In genomic region chr11:111155023-111155422, GRCm38 (mm10) we compare ENCODE assay signal across 22 mouse cellular contexts.
"Had no signal": no experiment of that assay in that cellular context is flagged by ENCODE, and none has a peak within 500 bp of the region (broad histone marks: within the 10 kb centered on the region; RNA-seq: fewer than 3 reads in every experiment).

No protein-coding gene starts in this region.

- H3K27ac ChIP-seq: gastrocnemius, adult 2 months; heart, adult 2 months; hindbrain, embryonic 10.5 days; hindbrain, embryonic 12.5 days; hindbrain, embryonic 14.5 days; intestine, embryonic 15.5 days; layer of hippocampus, adult 2 months; limb, embryonic 10.5 days; limb, embryonic 12.5 days; liver, embryonic 13.5 days; liver, embryonic 15.5 days had no signal

- DNase-seq: gastrocnemius, adult 2 months; gastrocnemius, postnatal 10 days; gastrocnemius, postnatal 25 days; heart, adult 2 months; heart, postnatal 10 days; heart, postnatal 36 days; kidney, adult 18-20 months; kidney, adult 8-10 months; kidney, postnatal 10 days; kidney, postnatal 25 days; kidney, postnatal 4 days; liver, embryonic 13.5 days; liver, postnatal 0 days had no signal

- H3K4me3 ChIP-seq: gastrocnemius, adult 2 months; heart, adult 2 months; heart, embryonic 12.5 days; hindbrain, embryonic 10.5 days; hindbrain, embryonic 12.5 days; intestine, embryonic 15.5 days; layer of hippocampus, adult 2 months; limb, embryonic 10.5 days; limb, embryonic 12.5 days; liver, embryonic 13.5 days; liver, embryonic 15.5 days had no signal
